Mouse (Mus musculus): ENCODE measurements at regions not wholly inside any gene's neighbourhood (a gene's known extent, or its start where the extent isn't known, plus 50 kb on each side); places are given as distances from the start of the nearest gene placed in this dataset.

- DNase-seq (ENCODE audit: low read depth, low spot score) = peak; percentile 32
Observed at GRCm38 (mm10) chr6:97741427-97741826, 65.4 kb upstream of the Mitf start.

GRCm38 (mm10) chr6:97740851-97741201, 66.0 kb upstream of the Mitf start:
- DNase-seq (ENCODE audit: low read depth, low spot score) = peak; percentile 56

- peak; percentile 56 for DNase-seq (ENCODE audit: low read depth, low spot score)
Observed at GRCm38 (mm10) chr6:97740107-97740850, 66.6 kb upstream of the Mitf start.

GRCm38 (mm10) chr6:97738846-97739245, 68.0 kb upstream of the Mitf start:
- no peak for DNase-seq (ENCODE audit: low read depth, low spot score)

- DNase-seq (ENCODE audit: low read depth, low spot score) = no peak
Observed at GRCm38 (mm10) chr6:97730835-97731234, 76.0 kb upstream of the Mitf start.

GRCm38 (mm10) chr6:97718184-97718910, 88.5 kb upstream of the Mitf start:
- peak; percentile 55 for DNase-seq (ENCODE audit: low read depth, low spot score)

GRCm38 (mm10) chr6:97707401-97707800, 90.1 kb upstream of the Frmd4b start:
- DNase-seq (ENCODE audit: low read depth, low spot score) = no peak

- no peak for DNase-seq (ENCODE audit: low read depth, low spot score)
Observed at GRCm38 (mm10) chr6:97704361-97704760, 87.0 kb upstream of the Frmd4b start.

- DNase-seq (ENCODE audit: low read depth, low spot score) = no peak
Observed at GRCm38 (mm10) chr6:97699752-97700098, 82.4 kb upstream of the Frmd4b start.

- DNase-seq (ENCODE audit: low read depth, low spot score) = no peak
Observed at GRCm38 (mm10) chr6:97699054-97699751, 81.9 kb upstream of the Frmd4b start.

- no peak for DNase-seq (ENCODE audit: low read depth, low spot score)
Observed at GRCm38 (mm10) chr6:97693281-97693680, 75.9 kb upstream of the Frmd4b start.

- no peak for DNase-seq (ENCODE audit: low read depth, low spot score)
Observed at GRCm38 (mm10) chr6:97691136-97691535, 73.8 kb upstream of the Frmd4b start.

GRCm38 (mm10) chr6:97684335-97684734, 67.0 kb upstream of the Frmd4b start:
- no peak for DNase-seq (ENCODE audit: low read depth, low spot score)

GRCm38 (mm10) chr6:97682213-97682612, 64.9 kb upstream of the Frmd4b start:
- no peak for DNase-seq (ENCODE audit: low read depth, low spot score)

GRCm38 (mm10) chr6:97675181-97675756, 57.9 kb upstream of the Frmd4b start:
- no peak for DNase-seq (ENCODE audit: low read depth, low spot score)

GRCm38 (mm10) chr6:97666818-97667629, 49.7 kb upstream of the Frmd4b start:
- DNase-seq (ENCODE audit: low read depth, low spot score) = peak; percentile 35
